Comparison of ENCODE assay signal across 8 mouse cellular contexts in the genomic region with DNA sequence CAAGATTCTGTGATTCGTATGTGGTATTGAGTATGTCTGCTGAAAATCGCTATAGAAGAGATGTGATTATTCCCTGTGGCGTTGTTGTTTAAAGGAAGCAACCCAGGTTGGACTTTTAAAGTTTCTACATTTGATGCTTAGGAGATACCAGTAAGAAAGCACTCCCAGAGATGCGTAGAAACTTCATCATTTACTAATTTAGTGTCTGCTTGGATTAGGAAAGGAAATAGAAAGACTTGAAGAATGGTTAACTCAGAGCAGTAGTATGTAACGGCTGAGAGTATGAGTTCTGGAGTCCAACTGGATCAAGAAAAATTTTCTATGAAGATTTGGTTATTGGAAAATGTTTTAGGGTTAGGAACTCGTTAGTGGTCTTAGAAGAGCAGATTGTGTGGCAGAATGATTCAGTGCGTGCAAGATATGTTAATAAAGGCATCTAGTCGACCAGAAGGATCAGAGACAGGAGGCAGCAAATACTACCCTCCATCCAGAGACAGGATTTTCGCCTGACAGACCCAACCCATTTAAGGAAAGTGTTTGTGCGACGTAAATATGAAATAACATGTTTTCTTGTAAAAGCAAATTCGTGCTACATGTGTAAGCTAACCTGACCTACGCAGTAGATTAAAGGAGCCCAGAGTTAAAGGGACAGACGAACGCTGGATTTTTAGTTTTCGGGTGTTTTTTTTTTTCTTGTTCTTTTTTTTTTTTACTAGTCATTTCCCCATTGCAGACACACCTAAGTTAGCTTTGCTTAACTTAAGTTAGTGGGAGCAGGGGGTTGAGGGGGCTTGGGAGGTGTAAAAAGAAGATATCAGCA. TPM values are rescaled to one million over a fixed set of nuclear protein-coding genes. Genes with fewer than 3 reads are reported as not detected.
A peak's percentile ranks its signal among the peaks of the same experiment; 100 is the strongest.
DNase-seq lines count a peak whose midpoint lies in the region; ATAC-seq and TF ChIP-seq lines count a peak whose summit lies in the region.

No protein-coding gene starts in this region.

- no peak for DNase-seq in left cerebral cortex, adult 2 months (ENCODE audit: extremely low spot score in 1 of 2, low spot score in 2 of 2)
- DNase-seq in left cerebral cortex, adult 8-10 months (ENCODE audit: low spot score in 2 of 2) = no peak
- DNase-seq in c-Kit-positive CD71-positive TER-119-positive erythroid progenitor cells, embryonic 14.5 days (ENCODE audit: low spot score) = peak; percentile 34
- peak; percentile 2 for DNase-seq in hindbrain, postnatal 0 days (ENCODE audit: low spot score)
- peak; percentile 34 for DNase-seq in naive thymus-derived CD4-positive, alpha-beta T cell, adult 2 months (ENCODE audit: low read depth)
- no peak for DNase-seq in adrenal gland, postnatal 10 days
- DNase-seq in urinary bladder, postnatal 25 days (ENCODE audit: low spot score) = no peak
- no peak for DNase-seq in left cerebral cortex, postnatal 10 days (ENCODE audit: extremely low spot score in 1 of 2, low spot score in 2 of 2)

- no peaks in the 10 kb centered on the region for H3K9me3 ChIP-seq in hindbrain, postnatal 0 days (ENCODE audit: low read length)

- ATAC-seq in hindbrain, postnatal 0 days = no peak

- H3K27me3 ChIP-seq in hindbrain, postnatal 0 days (ENCODE audit: insufficient read depth, low read length) = no peaks in the 10 kb centered on the region

- no peak for TF ChIP-seq CTCF in left cerebral cortex, adult 2 months (IDR thresholded peaks at IDR 0.05)
- TF ChIP-seq CTCF in hindbrain, postnatal 0 days (IDR thresholded peaks at IDR 0.05; ENCODE audit: low read depth) = no peak

- H3K27ac ChIP-seq in left cerebral cortex, adult 2 months = peak overlapping the region; percentile 96
- peak overlapping the region; percentile 99 for H3K27ac ChIP-seq in hindbrain, postnatal 0 days

- peak overlapping the region; percentile 92 for H3K9ac ChIP-seq in hindbrain, postnatal 0 days (replicated peaks; ENCODE audit: low read length)

- intact Hi-C loops in left cerebral cortex, adult 2 months (cut with DNase I) = no loop called here
- intact Hi-C loops in left cerebral cortex, postnatal 10 days (cut with DNase I) = no loop called here

- H3K4me1 ChIP-seq in hindbrain, postnatal 0 days (ENCODE audit: insufficient read depth, low read length) = peaks cover 16% of the 10 kb centered on the region

- H3K4me2 ChIP-seq in hindbrain, postnatal 0 days (ENCODE audit: low read depth, low read length) = peak overlapping the region; percentile 73

- 67% methylated on average over 16 of the region's 16 CpGs for WGBS in hindbrain, postnatal 0 days

- peak overlapping the region; percentile 89 for H3K4me3 ChIP-seq in left cerebral cortex, adult 2 months
- H3K4me3 ChIP-seq in hindbrain, postnatal 0 days (ENCODE audit: low read length) = peak overlapping the region; percentile 77

- peaks cover 1% of the 10 kb centered on the region; the same call in 1 of the 2 replicates for H3K36me3 ChIP-seq in hindbrain, postnatal 0 days (ENCODE audit: insufficient read depth, low read length)

RNA-seq across cellular contexts. Expression of gene Lcmt2, which starts 1.0 kb away (rescaled TPM):
- 1 to 10 TPM; 6.5 to 7.7 TPM for total RNA-seq in left cerebral cortex, adult 2 months (2021)
- 1 to 10 TPM; 7.1 to 9.8 (median 7.4) TPM for total RNA-seq in left cerebral cortex, adult 8-10 months (2022)
- 9.6 and 10.1 TPM in 2 replicates for total RNA-seq in hindbrain, postnatal 0 days (2014; rRNA removed)
- 11.4 and 14.2 TPM in 2 replicates for polyA plus RNA-seq in hindbrain, postnatal 0 days (2015; fragmentation: Nextera tagmentation; extraction: Ambion mirVana)
- 10 to 100 TPM; 10.4 to 11.8 TPM for total RNA-seq in adrenal gland, postnatal 10 days (2021)
- 1 to 10 TPM; 8.0 to 8.9 TPM for total RNA-seq in left cerebral cortex, postnatal 10 days (2021)

RNA-seq across cellular contexts. Expression of gene Adal, which starts 1.2 kb away (rescaled TPM):
- 10 to 100 TPM; 18.2 to 19.9 TPM for total RNA-seq in left cerebral cortex, adult 2 months (2021)
- total RNA-seq in left cerebral cortex, adult 8-10 months (2022) = 10 to 100 TPM; 17.6 to 19.9 (median 18.6) TPM
- total RNA-seq in hindbrain, postnatal 0 days (2014; rRNA removed) = 17.6 and 22.4 TPM in 2 replicates
- 18.0 and 18.4 TPM in 2 replicates for polyA plus RNA-seq in hindbrain, postnatal 0 days (2015; fragmentation: Nextera tagmentation; extraction: Ambion mirVana)
- total RNA-seq in adrenal gland, postnatal 10 days (2021) = 10 to 100 TPM; 14.5 to 15.4 TPM
- total RNA-seq in left cerebral cortex, postnatal 10 days (2021) = 10 to 100 TPM; 17.7 to 17.8 TPM

RNA-seq across cellular contexts. Expression of gene Tubgcp4, which starts 29.0 kb away (rescaled TPM):
- 10 to 100 TPM; 45.7 to 48.6 TPM for total RNA-seq in left cerebral cortex, adult 2 months (2021)
- total RNA-seq in left cerebral cortex, adult 8-10 months (2022) = 10 to 100 TPM; 34.4 to 39.3 (median 34.7) TPM
- total RNA-seq in hindbrain, postnatal 0 days (2014; rRNA removed) = 20.2 and 33.6 TPM in 2 replicates
- 26.1 and 27.6 TPM in 2 replicates for polyA plus RNA-seq in hindbrain, postnatal 0 days (2015; fragmentation: Nextera tagmentation; extraction: Ambion mirVana)
- 10 to 100 TPM; 23.9 to 36.8 TPM for total RNA-seq in adrenal gland, postnatal 10 days (2021)
- 10 to 100 TPM; 31.8 to 32.2 TPM for total RNA-seq in left cerebral cortex, postnatal 10 days (2021)

RNA-seq across cellular contexts. Expression of gene Zscan29, which starts 29.5 kb away (rescaled TPM):
- 1 to 10 TPM; 6.1 to 6.3 TPM for total RNA-seq in left cerebral cortex, adult 2 months (2021)
- total RNA-seq in left cerebral cortex, adult 8-10 months (2022) = 1 to 10 TPM; 4.9 to 6.5 (median 6.0) TPM
- total RNA-seq in hindbrain, postnatal 0 days (2014; rRNA removed) = 3.2 and 5.7 TPM in 2 replicates
- 5.3 and 5.5 TPM in 2 replicates for polyA plus RNA-seq in hindbrain, postnatal 0 days (2015; fragmentation: Nextera tagmentation; extraction: Ambion mirVana)
- 10 to 100 TPM; 13.4 to 16.4 TPM for total RNA-seq in adrenal gland, postnatal 10 days (2021)
- 1 to 10 TPM; 4.7 to 5.7 TPM for total RNA-seq in left cerebral cortex, postnatal 10 days (2021)

RNA-seq across cellular contexts. Expression of gene Tgm7, which starts 31.8 kb away (rescaled TPM):
- under 1 TPM in 1 of 2 experiments, not detected in 1; 0.16 TPM for total RNA-seq in left cerebral cortex, adult 2 months (2021)
- total RNA-seq in left cerebral cortex, adult 8-10 months (2022) = under 1 TPM in 2 of 4 experiments, not detected in 2; 0.30 to 0.35 TPM
- total RNA-seq in hindbrain, postnatal 0 days (2014; rRNA removed) = not detected in 2 replicates
- polyA plus RNA-seq in hindbrain, postnatal 0 days (2015; fragmentation: Nextera tagmentation; extraction: Ambion mirVana) = not detected in 2 replicates
- total RNA-seq in adrenal gland, postnatal 10 days (2021) = not detected
- not detected for total RNA-seq in left cerebral cortex, postnatal 10 days (2021)

Comparison
In these comparisons a context has a peak if more than half of its experiments do, and no peak if none do; other contexts are left out.
1. DNase-seq: peak in c-Kit-positive CD71-positive TER-119-positive erythroid progenitor cells, embryonic 14.5 days (single experiment), hindbrain, postnatal 0 days (single experiment) and naive thymus-derived CD4-positive, alpha-beta T cell, adult 2 months (single experiment); none in left cerebral cortex, adult 2 months (0 of 2), left cerebral cortex, adult 8-10 months (0 of 2), adrenal gland, postnatal 10 days (single experiment), urinary bladder, postnatal 25 days (single experiment) and left cerebral cortex, postnatal 10 days (0 of 2).